Mouse (Mus musculus) forebrain, embryonic 12.5 days (tissue): ENCODE results near the gene B3galt4. TPM values are rescaled to one million over a fixed set of nuclear protein-coding genes. Genes with fewer than 3 reads are reported as not detected.
"Not testable (repeated sequence)": the region's sequence is repeated elsewhere in the genome, so short reads cannot be mapped to it uniquely, and the experiment has no call there.

Experiments
- ATAC-seq: fragments of 200-750 bp; cut with Nextera tagmentation; 2 replicates; pipeline ENCODE4 v1.8.0; 2017; ENCODE audit warnings: moderate TSS enrichment; ENCODE audit not compliant: low FRiP score
- H3K27ac ChIP-seq: fragments of 300-500 bp; sonication (generic); 2 replicates; pipeline ENCODE4 v1.5.1; 2016; ENCODE audit warnings: mild to moderate bottlenecking
- H3K27me3 ChIP-seq: fragments of 300-500 bp; sonication (generic); 2 replicates; pipeline ENCODE4 v1.6.1; 2016; ENCODE audit warnings: mild to moderate bottlenecking
- H3K36me3 ChIP-seq: fragments of 300-500 bp; sonication (generic); replicated peaks from 2 replicates; pipeline ENCODE4 v1.6.1; 2016; ENCODE audit warnings: mild to moderate bottlenecking
- H3K4me1 ChIP-seq: fragments of 300-500 bp; sonication (generic); 2 replicates; pipeline ENCODE4 v1.6.1; 2016
- H3K4me2 ChIP-seq: fragments of 300-500 bp; sonication (generic); 2 replicates; pipeline ENCODE4 v1.6.1; 2016; ENCODE audit warnings: mild to moderate bottlenecking, moderate library complexity
- H3K4me3 ChIP-seq: fragments of 300-500 bp; sonication (generic); replicated peaks from 2 replicates; pipeline ENCODE4 v1.5.1; 2016; ENCODE audit warnings: mild to moderate bottlenecking
- H3K9ac ChIP-seq: fragments of 300-500 bp; sonication (generic); 2 replicates; pipeline ENCODE4 v1.6.1; 2016; ENCODE audit warnings: mild to moderate bottlenecking
- H3K9me3 ChIP-seq: fragments of 300-500 bp; sonication (generic); 2 replicates; pipeline ENCODE4 v1.6.1; 2016
- WGBS: fragments of 180-500 bp; shearing (Covaris S2); methylation state at CpG from one replicate; pipeline ENCODE4 v1.1.7; 2016; 5-methylcytosine and 5-hydroxymethylcytosine counted together
- polyA plus RNA-seq: library from polyadenylated mRNA; unstranded; fragments of >200 nt; fragmentation: Nextera tagmentation; extraction: Ambion mirVana; gene quantifications from 2 replicates; pipeline ENCODE4 v1.2.1, GENCODE M21; 2016

The B3galt4 gene
- polyA plus RNA-seq, 1 experiment from 2014 or later: 7.1 TPM

- not testable (repeated sequence) for H3K4me3 ChIP-seq, H3K27me3 ChIP-seq, H3K36me3 ChIP-seq, ATAC-seq, H3K27ac ChIP-seq, H3K9ac ChIP-seq, H3K9me3 ChIP-seq, H3K4me2 ChIP-seq
- peaks cover 11% of the 10 kb centered on the region for H3K4me1 ChIP-seq
- 81% methylated on average over 6 of the region's 6 CpGs for WGBS
Observed at GRCm38 (mm10) chr17:33903911-33904651, 47.2 kb downstream of the B3galt4 start.

DNA sequence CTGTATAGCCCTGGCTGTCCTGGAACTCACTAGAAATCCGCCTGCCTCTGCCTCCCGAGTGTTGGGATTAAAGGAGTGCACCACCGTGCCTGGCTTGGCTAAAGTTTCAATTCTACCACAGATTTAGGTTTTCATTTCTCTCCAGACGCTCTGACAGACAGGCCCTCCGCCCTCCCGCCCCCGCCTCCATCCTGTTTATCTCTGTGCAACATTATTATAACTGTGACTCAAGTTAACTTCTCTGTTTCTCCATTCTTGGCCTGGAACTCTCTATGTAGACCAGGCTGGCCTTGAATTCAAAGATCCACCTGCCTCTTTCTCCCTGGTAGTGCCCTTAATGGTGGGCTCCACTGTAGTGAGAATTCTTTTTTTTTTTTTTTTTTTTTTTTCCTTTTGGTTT, 48.8 kb downstream of the B3galt4 start:
- ATAC-seq: no peak
- Histone ChIP-seq H3K4me2 (no peak overlapping the region), H3K9ac (no peak overlapping the region), H3K4me1 (0 out of 2 replicates have a peak, but pooled peaks cover under 1% of the 10 kb centered on the region), H3K4me3 (no peak overlapping the region), H3K9me3 (no peaks in the 10 kb centered on the region), H3K27me3 (no peaks in the 10 kb centered on the region), H3K27ac (no peak overlapping the region), H3K36me3 (no peaks in the 10 kb centered on the region)
- WGBS: 90% methylated on average over 7 of the region's 7 CpGs

GRCm38 (mm10) chr17:33902079-33902478, 49.2 kb downstream of the B3galt4 start:
- no peak overlapping the region for H3K4me3 ChIP-seq
- H3K9ac ChIP-seq: no peak overlapping the region
- H3K4me2 ChIP-seq: no peak overlapping the region
- H3K4me1 ChIP-seq: no peaks in the 10 kb centered on the region
- no peaks in the 10 kb centered on the region for H3K9me3 ChIP-seq
- WGBS: 75% methylated on average over 4 of the region's 4 CpGs
- ATAC-seq: no peak
- H3K27ac ChIP-seq: no peak overlapping the region
- no peaks in the 10 kb centered on the region for H3K36me3 ChIP-seq
- H3K27me3 ChIP-seq: no peaks in the 10 kb centered on the region

DNA sequence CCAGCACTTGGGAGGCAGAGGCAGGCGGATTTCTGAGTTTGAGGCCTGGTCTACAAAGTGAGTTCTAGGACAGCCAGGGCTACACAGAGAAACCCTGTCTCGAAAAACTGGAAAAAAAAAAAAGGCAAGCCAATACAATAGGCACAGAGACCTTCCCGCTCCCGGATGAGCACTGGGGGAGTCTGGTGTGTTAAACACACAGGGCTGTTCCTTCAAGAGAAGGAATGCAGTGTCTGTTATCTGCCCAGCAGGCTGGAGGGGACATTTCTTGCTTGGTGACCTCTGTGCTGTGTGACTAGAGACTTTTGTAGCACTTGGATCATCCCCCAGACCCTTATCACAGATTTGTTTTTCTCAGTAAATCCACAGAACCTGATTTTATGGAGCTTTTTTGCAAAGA, 49.6 kb downstream of the B3galt4 start:
- no peak for ATAC-seq
- 78% methylated on average over 4 of the region's 4 CpGs for WGBS
- Histone ChIP-seq H3K4me2 (no peak overlapping the region), H3K36me3 (no peaks in the 10 kb centered on the region), H3K4me1 (no peaks in the 10 kb centered on the region), H3K27ac (no peak overlapping the region), H3K9ac (no peak overlapping the region), H3K27me3 (no peaks in the 10 kb centered on the region), H3K9me3 (no peaks in the 10 kb centered on the region), H3K4me3 (no peak overlapping the region)

DNA sequence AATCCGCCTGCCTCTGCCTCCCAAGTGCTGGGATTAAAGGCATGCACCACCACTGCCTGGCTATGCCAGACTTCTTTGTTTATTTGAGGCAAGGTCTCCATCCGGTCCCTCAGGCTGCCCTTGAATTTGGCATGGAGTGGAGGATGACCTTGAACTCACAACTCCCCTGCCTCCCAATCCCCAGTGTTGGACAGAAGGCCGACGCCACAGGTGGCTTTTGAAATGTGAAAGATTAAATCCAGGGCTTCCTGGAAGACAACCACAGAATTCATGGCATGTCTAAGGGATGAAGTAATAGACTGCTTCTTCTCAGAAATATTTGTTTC, 50.3 kb downstream of the B3galt4 start:
- Histone ChIP-seq H3K9ac (no peak overlapping the region), H3K27ac (no peak overlapping the region), H3K4me3 (no peak overlapping the region), H3K4me2 (no peak overlapping the region), H3K4me1 (no peaks in the 10 kb centered on the region), H3K36me3 (no peaks in the 10 kb centered on the region), H3K27me3 (no peaks in the 10 kb centered on the region), H3K9me3 (no peaks in the 10 kb centered on the region)
- 89% methylated on average over 4 of the region's 4 CpGs for WGBS
- no peak for ATAC-seq

DNA sequence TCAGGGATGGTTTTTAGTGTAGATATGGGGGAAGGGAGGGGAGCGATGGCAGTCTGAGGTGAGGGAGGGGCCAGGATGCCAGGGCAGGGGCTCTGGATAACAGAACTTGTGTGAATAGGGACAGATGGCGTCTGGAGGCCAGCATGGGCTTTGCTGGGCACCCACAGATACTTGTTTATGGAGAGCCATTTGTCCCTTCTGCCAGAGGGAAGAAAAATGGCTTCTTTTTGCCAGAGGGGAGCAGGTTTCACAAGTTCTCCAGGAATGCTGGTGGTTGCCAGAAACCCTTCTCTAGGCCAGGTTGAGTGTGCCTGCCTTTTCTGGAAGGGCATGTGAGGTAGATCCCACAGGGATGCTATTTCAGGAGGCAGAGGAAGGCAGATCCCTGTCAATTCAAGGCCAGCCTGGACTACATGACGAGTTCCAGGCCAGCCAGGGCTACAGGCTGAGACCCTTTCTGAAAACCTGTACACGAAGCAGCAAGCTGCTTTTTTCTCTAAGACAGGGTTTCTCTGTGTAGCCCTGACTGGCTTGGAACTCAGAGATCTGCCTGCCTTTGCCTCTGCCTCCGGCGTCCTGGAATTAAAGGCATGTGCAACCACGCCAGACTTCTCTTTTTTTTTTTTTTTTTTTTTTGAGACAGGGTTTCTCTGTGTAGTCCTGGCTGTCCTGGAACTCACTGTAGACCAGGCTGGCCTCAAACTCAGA, 50.9 kb downstream of the B3galt4 start:
- Histone ChIP-seq H3K27ac (no peak overlapping the region), H3K4me1 (no peaks in the 10 kb centered on the region), H3K27me3 (no peaks in the 10 kb centered on the region), H3K9me3 (no peaks in the 10 kb centered on the region), H3K9ac (0 out of 2 replicates have a peak overlapping the region, but pooled peaks have one; percentile 1), H3K4me3 (no peak overlapping the region), H3K4me2 (no peak overlapping the region), H3K36me3 (no peaks in the 10 kb centered on the region)
- no peak for ATAC-seq
- WGBS: 74% methylated on average over 7 of the region's 7 CpGs

Other genes with a start within 250 kb of the B3galt4 start
- 42.4 and 48.7 TPM in 2 replicates for gene March2, start 232.8 kb downstream of the B3galt4 start, polyA plus RNA-seq
- 377 and 388 TPM in 2 replicates for gene Rab11b, start 191.0 kb downstream of the B3galt4 start, polyA plus RNA-seq
- 11.4 and 13.3 TPM in 2 replicates for gene Angptl4, start 169.7 kb downstream of the B3galt4 start, polyA plus RNA-seq
- 27.3 and 27.8 TPM in 2 replicates for gene Kank3, start 141.0 kb downstream of the B3galt4 start, polyA plus RNA-seq
- gene Rps28, start 126.9 kb downstream of the B3galt4 start, polyA plus RNA-seq: 686 and 713 TPM in 2 replicates
- gene Ndufa7, start 126.9 kb downstream of the B3galt4 start, polyA plus RNA-seq: 371 and 397 TPM in 2 replicates
- gene Cd320, start 108.4 kb downstream of the B3galt4 start, polyA plus RNA-seq: 54.7 and 55.1 TPM in 2 replicates
- not detected in 2 replicates for gene Gm7029, start 77.7 kb downstream of the B3galt4 start, polyA plus RNA-seq
- 5.4 and 7.4 TPM in 2 replicates for gene Kifc1, start 60.8 kb downstream of the B3galt4 start, polyA plus RNA-seq
- gene Platr17, start 46.4 kb downstream of the B3galt4 start, polyA plus RNA-seq: not detected in 2 replicates
- 67.9 and 68.2 TPM in 2 replicates for gene Daxx, start 42.1 kb downstream of the B3galt4 start, polyA plus RNA-seq
- gene Tapbp, start 35.6 kb downstream of the B3galt4 start, polyA plus RNA-seq: 16.1 and 19.5 TPM in 2 replicates
- 23.1 and 23.5 TPM in 2 replicates for gene Zbtb22, start 35.6 kb downstream of the B3galt4 start, polyA plus RNA-seq
- gene Rgl2, start 21.9 kb downstream of the B3galt4 start, polyA plus RNA-seq: 53.7 and 55.9 TPM in 2 replicates
- gene Pfdn6, start 11.1 kb downstream of the B3galt4 start, polyA plus RNA-seq: 198 and 201 TPM in 2 replicates
- gene Wdr46, start 10.8 kb downstream of the B3galt4 start, polyA plus RNA-seq: 40.1 and 41.9 TPM in 2 replicates
- 58.4 and 63.5 TPM in 2 replicates for gene Vps52, start 4.3 kb upstream of the B3galt4 start, polyA plus RNA-seq
- 934 and 1,034 TPM in 2 replicates for gene Rps18, start 4.5 kb upstream of the B3galt4 start, polyA plus RNA-seq
- gene H2-K1, start 48.9 kb upstream of the B3galt4 start, polyA plus RNA-seq: 23.3 and 28.2 TPM in 2 replicates
- gene Ring1, start 73.2 kb upstream of the B3galt4 start, polyA plus RNA-seq: 19.1 and 23.6 TPM in 2 replicates
- 92.8 and 103 TPM in 2 replicates for gene H2-Ke6, start 76.6 kb upstream of the B3galt4 start, polyA plus RNA-seq
- gene Slc39a7, start 80.2 kb upstream of the B3galt4 start, polyA plus RNA-seq: 160 and 166 TPM in 2 replicates
- gene Rxrb, start 80.3 kb upstream of the B3galt4 start, polyA plus RNA-seq: 54.8 and 59.5 TPM in 2 replicates
- 1.4 and 2.5 TPM in 2 replicates for gene Col11a2, start 87.9 kb upstream of the B3galt4 start, polyA plus RNA-seq
- gene H2-Oa, start 140.9 kb upstream of the B3galt4 start, polyA plus RNA-seq: 0.27 and 0.41 TPM in 2 replicates
- gene H2-DMa, start 168.1 kb upstream of the B3galt4 start, polyA plus RNA-seq: 9.1 and 9.6 TPM in 2 replicates
- gene Brd2, start 171.1 kb upstream of the B3galt4 start, polyA plus RNA-seq: 138 and 146 TPM in 2 replicates
- not detected in 2 replicates for gene H2-DMb2, start 191.8 kb upstream of the B3galt4 start, polyA plus RNA-seq
- 0.38 and 0.69 TPM in 2 replicates for gene H2-DMb1, start 201.6 kb upstream of the B3galt4 start, polyA plus RNA-seq
- gene Tap1, start 236.1 kb upstream of the B3galt4 start, polyA plus RNA-seq: 1.3 and 2.2 TPM in 2 replicates
- 0.78 and 1.1 TPM in 2 replicates for gene Psmb9, start 236.3 kb upstream of the B3galt4 start, polyA plus RNA-seq
- gene Psmb8, start 246.2 kb upstream of the B3galt4 start, polyA plus RNA-seq: 0.53 and 1.7 TPM in 2 replicates